Mouse (Mus musculus): ENCODE measurements around the gene Tbc1d23. TPM values are rescaled to one million over a fixed set of nuclear protein-coding genes. Genes with fewer than 3 reads are reported as not detected.

Tbc1d23 gene
- polyA plus RNA-seq, 1 experiment from 2014 or later = 28.3 TPM

DNA sequence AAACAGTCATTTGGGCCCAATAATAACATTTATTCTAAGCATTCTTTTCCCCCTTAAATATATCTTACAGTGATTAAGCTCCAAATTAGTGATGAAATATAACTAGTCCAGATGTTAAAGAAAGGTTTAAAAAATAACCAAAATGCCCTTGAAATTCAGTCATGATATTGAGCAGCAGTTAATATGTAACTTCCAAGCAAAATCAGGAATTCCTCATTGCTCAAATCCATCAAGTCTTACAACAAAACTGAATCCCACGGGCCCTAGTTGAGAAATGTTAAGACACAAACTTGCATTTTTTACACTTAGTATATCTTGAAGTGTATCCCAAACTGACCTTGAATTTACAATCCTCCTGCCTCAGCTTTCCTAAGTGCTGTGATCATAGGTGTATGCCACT, 67.6 kb downstream of the Tbc1d23 start:
- ATAC-seq (ENCODE audit: insufficient read depth, low FRiP score, low TSS enrichment) (no peak), DNase-seq (ENCODE audit: low spot score) (no peak)
- H3K9ac ChIP-seq (ENCODE audit: low read length) = no peak overlapping the region
- H3K36me3 ChIP-seq (ENCODE audit: control insufficient read depth, insufficient read depth, low read length) = no peaks in the 10 kb centered on the region; the same call in 1 of the 2 replicates
- no peak overlapping the region for H3K4me3 ChIP-seq (ENCODE audit: low read depth, low read length)
- no peaks in the 10 kb centered on the region for H3K4me1 ChIP-seq (ENCODE audit: control insufficient read depth, insufficient read depth, low read length)
- H3K27ac ChIP-seq (ENCODE audit: low read depth, low read length) = no peak overlapping the region
- H3K9me3 ChIP-seq (ENCODE audit: control insufficient read depth, low read length) = no peaks in the 10 kb centered on the region
- WGBS = 86% methylated on average over 1 of the region's 1 CpGs
- H3K27me3 ChIP-seq (ENCODE audit: control insufficient read depth, insufficient read depth, low read length) = no peaks in the 10 kb centered on the region
- no peak overlapping the region for H3K4me2 ChIP-seq (ENCODE audit: low read depth)

DNA sequence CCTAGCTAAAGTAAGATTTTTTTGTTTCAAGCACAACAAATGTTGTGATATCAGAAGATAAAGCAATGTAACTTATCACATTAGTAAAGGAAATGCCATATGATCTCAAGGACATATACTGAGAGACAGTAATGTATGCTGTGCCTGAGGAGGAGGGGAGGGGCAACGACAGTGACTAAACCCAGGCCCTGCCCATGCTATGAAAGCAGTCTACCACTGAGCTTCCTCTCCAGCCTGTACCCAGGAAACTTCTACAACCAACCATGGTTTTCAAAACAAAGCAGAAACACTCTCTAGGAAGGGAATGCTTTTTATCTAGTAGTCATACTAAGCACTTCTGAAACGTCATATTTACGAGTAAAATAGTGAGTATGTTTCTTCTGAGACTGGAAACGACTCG, 68.5 kb downstream of the Tbc1d23 start:
- WGBS = 92% methylated on average over 5 of the region's 5 CpGs
- Histone ChIP-seq H3K9me3 (ENCODE audit: control insufficient read depth, low read length) (no peaks in the 10 kb centered on the region), H3K27ac (ENCODE audit: low read depth, low read length) (no peak overlapping the region), H3K9ac (ENCODE audit: low read length) (no peak overlapping the region), H3K27me3 (ENCODE audit: control insufficient read depth, insufficient read depth, low read length) (no peaks in the 10 kb centered on the region), H3K36me3 (ENCODE audit: control insufficient read depth, insufficient read depth, low read length) (no peaks in the 10 kb centered on the region; the same call in 1 of the 2 replicates), H3K4me1 (ENCODE audit: control insufficient read depth, insufficient read depth, low read length) (no peaks in the 10 kb centered on the region), H3K4me2 (ENCODE audit: low read depth) (no peak overlapping the region), H3K4me3 (ENCODE audit: low read depth, low read length) (no peak overlapping the region)
- ATAC-seq (ENCODE audit: insufficient read depth, low FRiP score, low TSS enrichment) (no peak), DNase-seq (ENCODE audit: low spot score) (no peak)

DNA sequence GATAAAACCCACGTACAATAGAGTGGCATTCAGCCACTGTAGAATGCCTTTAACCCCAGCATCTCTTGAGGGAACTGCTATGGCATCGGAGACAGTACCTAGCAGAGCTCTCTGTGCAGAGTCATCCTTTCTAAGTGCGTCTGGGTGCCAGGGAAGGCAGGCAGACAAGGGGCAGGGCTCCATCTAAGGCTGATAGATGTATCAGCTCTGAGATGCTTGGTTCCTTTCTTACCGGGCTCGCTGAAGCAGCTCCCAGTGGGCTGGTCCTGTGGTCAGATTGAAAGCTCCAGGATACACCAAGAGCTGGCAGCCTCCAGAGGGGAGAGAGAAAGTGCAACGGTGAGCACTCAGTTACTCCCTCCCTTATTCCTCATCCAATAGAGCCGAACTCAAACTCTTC, 71.5 kb downstream of the Tbc1d23 start:
- ATAC-seq (ENCODE audit: insufficient read depth, low FRiP score, low TSS enrichment) (no peak), DNase-seq (ENCODE audit: low spot score) (no peak)
- H3K4me3 ChIP-seq (ENCODE audit: low read depth, low read length) = no peak overlapping the region
- no peaks in the 10 kb centered on the region for H3K9me3 ChIP-seq (ENCODE audit: control insufficient read depth, low read length)
- H3K4me1 ChIP-seq (ENCODE audit: control insufficient read depth, insufficient read depth, low read length) = no peaks in the 10 kb centered on the region
- no peak overlapping the region for H3K4me2 ChIP-seq (ENCODE audit: low read depth)
- no peaks in the 10 kb centered on the region for H3K27me3 ChIP-seq (ENCODE audit: control insufficient read depth, insufficient read depth, low read length)
- no peaks in the 10 kb centered on the region; the same call in 1 of the 2 replicates for H3K36me3 ChIP-seq (ENCODE audit: control insufficient read depth, insufficient read depth, low read length)
- no peak overlapping the region for H3K9ac ChIP-seq (ENCODE audit: low read length)
- no peak overlapping the region for H3K27ac ChIP-seq (ENCODE audit: low read depth, low read length)
- 74% methylated on average over 7 of the region's 7 CpGs for WGBS

DNA sequence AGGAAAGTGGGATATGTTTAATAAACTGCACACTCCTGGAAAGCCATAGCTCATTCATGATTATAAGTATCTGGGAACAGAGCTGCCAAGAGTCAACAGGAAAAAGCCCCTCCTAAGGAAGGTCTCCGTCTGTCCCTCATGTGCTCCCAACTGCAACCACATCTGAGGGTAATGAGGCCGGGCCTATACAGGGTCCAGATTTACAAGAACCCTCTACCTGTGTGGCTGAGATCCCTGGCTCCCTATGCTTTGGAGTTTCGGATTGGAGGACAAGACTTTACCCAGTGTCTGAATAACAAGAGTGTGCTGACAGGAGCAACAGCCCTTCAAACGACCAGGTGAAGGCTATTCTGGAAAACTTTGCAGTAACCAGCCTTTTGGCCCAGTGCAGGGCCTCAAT, 73.6 kb downstream of the Tbc1d23 start:
- Histone ChIP-seq H3K36me3 (ENCODE audit: control insufficient read depth, insufficient read depth, low read length) (no peaks in the 10 kb centered on the region), H3K9me3 (ENCODE audit: control insufficient read depth, low read length) (no peaks in the 10 kb centered on the region)

DNA sequence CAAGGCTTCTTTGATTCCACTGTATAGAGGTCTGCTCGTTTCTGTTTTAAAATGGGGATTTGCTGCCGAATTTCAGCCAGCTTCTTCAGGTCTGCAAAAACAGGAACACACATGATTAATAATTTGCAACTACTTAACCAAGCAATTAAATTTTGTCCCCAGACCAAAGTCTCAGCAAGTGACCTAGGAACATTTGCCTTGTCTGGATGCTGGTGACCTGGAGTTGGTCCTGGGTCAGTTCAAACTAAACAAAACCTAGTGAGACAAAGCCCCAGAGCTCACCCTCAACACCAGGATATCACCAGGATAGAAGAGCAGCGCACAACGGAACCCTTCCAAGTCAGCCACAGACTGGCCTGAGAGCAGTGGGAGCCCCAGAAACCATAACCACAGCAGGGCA, 74.2 kb downstream of the Tbc1d23 start:
- H3K4me2 ChIP-seq (ENCODE audit: low read depth) = no peak overlapping the region
- no peaks in the 10 kb centered on the region for H3K27me3 ChIP-seq (ENCODE audit: control insufficient read depth, insufficient read depth, low read length)
- ATAC-seq (ENCODE audit: insufficient read depth, low FRiP score, low TSS enrichment) (no peak), DNase-seq (ENCODE audit: low spot score) (no peak)
- H3K9ac ChIP-seq (ENCODE audit: low read length) = no peak overlapping the region
- H3K4me3 ChIP-seq (ENCODE audit: low read depth, low read length) = no peak overlapping the region
- no peaks in the 10 kb centered on the region for H3K4me1 ChIP-seq (ENCODE audit: control insufficient read depth, insufficient read depth, low read length)
- no peaks in the 10 kb centered on the region; the same call in 1 of the 2 replicates for H3K36me3 ChIP-seq (ENCODE audit: control insufficient read depth, insufficient read depth, low read length)
- 87% methylated on average over 4 of the region's 4 CpGs for WGBS
- no peaks in the 10 kb centered on the region for H3K9me3 ChIP-seq (ENCODE audit: control insufficient read depth, low read length)
- H3K27ac ChIP-seq (ENCODE audit: low read depth, low read length) = no peak overlapping the region

More for the DNA sequence above, 73.6 kb downstream of the Tbc1d23 start:
- Histone ChIP-seq H3K27me3 (ENCODE audit: control insufficient read depth, insufficient read depth, low read length) (no peaks in the 10 kb centered on the region), H3K4me3 (ENCODE audit: low read depth, low read length) (no peak overlapping the region), H3K27ac (ENCODE audit: low read depth, low read length) (no peak overlapping the region), H3K4me2 (ENCODE audit: low read depth) (no peak overlapping the region), H3K9ac (ENCODE audit: low read length) (no peak overlapping the region), H3K4me1 (ENCODE audit: control insufficient read depth, insufficient read depth, low read length) (no peaks in the 10 kb centered on the region)
- ATAC-seq (ENCODE audit: insufficient read depth, low FRiP score, low TSS enrichment) (no peak), DNase-seq (ENCODE audit: low spot score) (no peak)
- 81% methylated on average over 4 of the region's 4 CpGs for WGBS

DNA sequence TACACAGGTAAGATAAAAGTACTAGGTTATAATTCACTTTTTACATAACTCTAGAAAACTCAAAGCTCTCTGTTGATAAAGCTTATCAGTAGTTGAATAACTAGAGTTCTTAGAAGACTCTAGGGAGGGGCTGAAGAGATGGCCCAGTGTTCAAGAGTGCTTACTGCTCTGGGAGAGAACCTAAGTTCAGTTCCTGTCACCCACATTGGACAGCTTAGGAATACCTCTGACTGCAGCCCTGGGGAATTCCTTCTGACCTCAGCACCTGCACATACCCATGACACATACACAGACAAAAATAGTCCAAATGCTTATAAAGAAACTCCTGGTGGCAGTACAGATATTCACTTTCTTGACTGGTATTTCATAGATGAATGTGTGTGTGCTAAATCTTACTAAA, 75.4 kb downstream of the Tbc1d23 start:
- Histone ChIP-seq H3K9ac (ENCODE audit: low read length) (no peak overlapping the region), H3K4me3 (ENCODE audit: low read depth, low read length) (no peak overlapping the region), H3K4me1 (ENCODE audit: control insufficient read depth, insufficient read depth, low read length) (no peaks in the 10 kb centered on the region), H3K4me2 (ENCODE audit: low read depth) (no peak overlapping the region), H3K27me3 (ENCODE audit: control insufficient read depth, insufficient read depth, low read length) (no peaks in the 10 kb centered on the region), H3K27ac (ENCODE audit: low read depth, low read length) (no peak overlapping the region), H3K36me3 (ENCODE audit: control insufficient read depth, insufficient read depth, low read length) (no peaks in the 10 kb centered on the region; the same call in 1 of the 2 replicates), H3K9me3 (ENCODE audit: control insufficient read depth, low read length) (no peaks in the 10 kb centered on the region)
- no peak for ATAC-seq (ENCODE audit: insufficient read depth, low FRiP score, low TSS enrichment)
- no peak for DNase-seq (ENCODE audit: low spot score)

DNA sequence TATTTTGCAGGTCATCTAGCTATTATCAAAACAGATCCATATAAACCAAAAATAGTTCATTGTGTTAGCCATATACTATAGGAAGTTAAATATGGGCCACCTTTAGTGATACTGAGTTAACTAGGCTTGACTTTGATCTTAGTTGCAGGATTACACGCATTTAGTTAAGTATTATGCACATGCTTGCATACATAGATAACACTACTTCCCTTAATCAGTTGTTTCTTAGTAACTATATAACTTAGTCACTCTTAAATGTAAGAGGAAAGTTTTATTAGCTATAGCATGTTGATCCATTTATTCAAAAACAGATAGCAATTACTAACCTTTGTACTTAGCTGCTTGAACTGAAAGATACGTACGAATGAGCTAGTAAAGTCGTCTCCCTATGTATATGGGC, 79.9 kb downstream of the Tbc1d23 start:
- no peak for ATAC-seq (ENCODE audit: insufficient read depth, low FRiP score, low TSS enrichment)

DNA sequence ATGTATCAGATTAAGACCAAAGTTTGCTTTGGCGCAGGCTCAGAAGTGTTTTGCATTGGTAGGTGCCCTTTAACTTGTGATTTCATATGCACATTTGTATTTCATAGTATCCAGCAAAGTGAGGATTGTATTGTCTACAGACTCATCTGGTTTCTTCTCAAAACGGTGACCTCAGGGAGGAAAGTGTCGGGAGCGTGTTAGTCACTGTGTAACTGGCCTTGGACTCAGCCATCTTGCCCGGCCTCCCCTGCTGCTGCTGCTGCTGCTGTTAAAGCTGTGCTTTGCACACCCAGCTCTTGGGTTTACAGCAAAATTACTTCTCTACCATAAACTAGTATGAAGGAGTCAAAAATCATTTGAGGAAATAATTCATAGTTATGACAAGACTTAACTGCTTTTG, 86.6 kb downstream of the Tbc1d23 start:
- H3K27me3 ChIP-seq (ENCODE audit: control insufficient read depth, insufficient read depth, low read length) = no peaks in the 10 kb centered on the region
- ATAC-seq (ENCODE audit: insufficient read depth, low FRiP score, low TSS enrichment) (no peak), DNase-seq (ENCODE audit: low spot score) (no peak)
- H3K36me3 ChIP-seq (ENCODE audit: control insufficient read depth, insufficient read depth, low read length) = peaks cover 6% of the 10 kb centered on the region
- H3K4me3 ChIP-seq (ENCODE audit: low read depth, low read length) = no peak overlapping the region
- H3K27ac ChIP-seq (ENCODE audit: low read depth, low read length) = no peak overlapping the region
- no peak overlapping the region for H3K9ac ChIP-seq (ENCODE audit: low read length)
- no peak overlapping the region for H3K4me2 ChIP-seq (ENCODE audit: low read depth)
- no peaks in the 10 kb centered on the region for H3K9me3 ChIP-seq (ENCODE audit: control insufficient read depth, low read length)
- 92% methylated on average over 5 of the region's 5 CpGs for WGBS
- H3K4me1 ChIP-seq (ENCODE audit: control insufficient read depth, insufficient read depth, low read length) = no peaks in the 10 kb centered on the region

More for the DNA sequence above, 79.9 kb downstream of the Tbc1d23 start:
- no peak overlapping the region for H3K9ac ChIP-seq (ENCODE audit: low read length)
- no peak for DNase-seq (ENCODE audit: low spot score)
- H3K27me3 ChIP-seq (ENCODE audit: control insufficient read depth, insufficient read depth, low read length) = no peaks in the 10 kb centered on the region
- no peak overlapping the region for H3K4me2 ChIP-seq (ENCODE audit: low read depth)
- no peak overlapping the region for H3K27ac ChIP-seq (ENCODE audit: low read depth, low read length)
- no peak overlapping the region for H3K4me3 ChIP-seq (ENCODE audit: low read depth, low read length)
- H3K36me3 ChIP-seq (ENCODE audit: control insufficient read depth, insufficient read depth, low read length) = no peaks in the 10 kb centered on the region; the same call in 1 of the 2 replicates
- H3K4me1 ChIP-seq (ENCODE audit: control insufficient read depth, insufficient read depth, low read length) = no peaks in the 10 kb centered on the region
- H3K9me3 ChIP-seq (ENCODE audit: control insufficient read depth, low read length) = no peaks in the 10 kb centered on the region
- 97% methylated on average over 4 of the region's 4 CpGs for WGBS

DNA sequence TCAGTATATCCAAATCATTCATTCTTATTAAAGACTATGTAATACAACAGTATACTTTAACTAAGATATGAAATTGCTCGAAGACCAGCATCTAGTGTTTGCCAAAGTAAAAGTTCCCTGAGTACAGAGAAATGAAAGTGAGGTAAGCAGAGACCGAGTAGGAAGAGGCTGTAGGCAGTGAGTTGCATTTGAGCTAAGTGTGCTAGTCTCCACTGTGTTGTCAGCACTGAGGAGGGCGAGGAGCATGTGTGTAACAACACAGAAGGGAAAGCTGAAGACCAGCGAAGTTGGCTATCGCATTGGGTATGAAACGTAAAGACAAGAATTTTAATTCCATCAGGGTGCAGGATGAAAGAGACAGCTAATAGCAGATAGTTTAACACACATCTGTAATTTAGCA, 97.7 kb downstream of the Tbc1d23 start:
- H3K36me3 ChIP-seq (ENCODE audit: control insufficient read depth, insufficient read depth, low read length) = peaks cover 5% of the 10 kb centered on the region; the same call in 1 of the 2 replicates
- H3K4me2 ChIP-seq (ENCODE audit: low read depth) = no peak overlapping the region
- no peaks in the 10 kb centered on the region for H3K27me3 ChIP-seq (ENCODE audit: control insufficient read depth, insufficient read depth, low read length)
- WGBS = 96% methylated on average over 6 of the region's 6 CpGs
- ATAC-seq (ENCODE audit: insufficient read depth, low FRiP score, low TSS enrichment) = no peak
- no peaks in the 10 kb centered on the region for H3K9me3 ChIP-seq (ENCODE audit: control insufficient read depth, low read length)
- no peak overlapping the region for H3K27ac ChIP-seq (ENCODE audit: low read depth, low read length)
- H3K4me3 ChIP-seq (ENCODE audit: low read depth, low read length) = no peak overlapping the region
- DNase-seq (ENCODE audit: low spot score) = no peak
- H3K4me1 ChIP-seq (ENCODE audit: control insufficient read depth, insufficient read depth, low read length) = peaks cover 6% of the 10 kb centered on the region; the same call in 1 of the 2 replicates
- H3K9ac ChIP-seq (ENCODE audit: low read length) = no peak overlapping the region
